Mouse (Mus musculus): ENCODE measurements around the gene Umad1. TPM values are rescaled to one million over a fixed set of nuclear protein-coding genes. Genes with fewer than 3 reads are reported as not detected.

Gene Umad1
- polyA plus RNA-seq, 2 experiments = 10.7 to 16.6 TPM

- Histone ChIP-seq H3K9me3 (ENCODE audit: control insufficient read depth, low read length) (no peaks in the 10 kb centered on the region), H3K4me1 (ENCODE audit: control insufficient read depth, insufficient read depth, low read length) (no peaks in the 10 kb centered on the region; the same call in 1 of the 2 replicates), H3K4me2 (replicated peaks; ENCODE audit: low read depth, low read length, severe bottlenecking) (no peak overlapping the region), H3K27ac (replicated peaks; ENCODE audit: low read depth, low read length) (no peak overlapping the region), H3K27me3 (ENCODE audit: control insufficient read depth, insufficient read depth, low read length) (no peaks in the 10 kb centered on the region), H3K4me3 (replicated peaks; ENCODE audit: low read length) (no peak overlapping the region), H3K36me3 (ENCODE audit: control insufficient read depth, insufficient read depth, low read length) (no peaks in the 10 kb centered on the region), H3K9ac (ENCODE audit: low read depth, low read length, severe bottlenecking) (no peak overlapping the region)
- 59% methylated on average over 10 of the region's 10 CpGs for WGBS
- DNase-seq (ENCODE audit: low spot score) (no peak), ATAC-seq (ENCODE audit: low FRiP score, low read depth) (no peak)
- TF ChIP-seq POLR2A (IDR thresholded peaks at IDR 0.05; ENCODE audit: borderline replicate concordance, extremely low read depth, insufficient read depth, insufficient read length) = no peak
Measured at GRCm38 (mm10) chr6:8467667-8468337, 208.7 kb downstream of the Umad1 start.

GRCm38 (mm10) chr6:8469918-8470317, 210.8 kb downstream of the Umad1 start:
- ATAC-seq (ENCODE audit: low FRiP score, low read depth) (no peak), DNase-seq (ENCODE audit: low spot score) (no peak)
- Histone ChIP-seq H3K27me3 (ENCODE audit: control insufficient read depth, insufficient read depth, low read length) (no peaks in the 10 kb centered on the region), H3K4me2 (replicated peaks; ENCODE audit: low read depth, low read length, severe bottlenecking) (no peak overlapping the region), H3K27ac (replicated peaks; ENCODE audit: low read depth, low read length) (no peak overlapping the region), H3K9me3 (ENCODE audit: control insufficient read depth, low read length) (no peaks in the 10 kb centered on the region), H3K4me3 (replicated peaks; ENCODE audit: low read length) (no peak overlapping the region), H3K9ac (ENCODE audit: low read depth, low read length, severe bottlenecking) (no peak overlapping the region), H3K36me3 (ENCODE audit: control insufficient read depth, insufficient read depth, low read length) (no peaks in the 10 kb centered on the region), H3K4me1 (ENCODE audit: control insufficient read depth, insufficient read depth, low read length) (no peaks in the 10 kb centered on the region; the same call in 1 of the 2 replicates)
- 87% methylated on average over 3 of the region's 3 CpGs for WGBS
- TF ChIP-seq POLR2A (IDR thresholded peaks at IDR 0.05; ENCODE audit: borderline replicate concordance, extremely low read depth, insufficient read depth, insufficient read length) = no peak

- WGBS = 85% methylated on average over 3 of the region's 3 CpGs
- Histone ChIP-seq H3K36me3 (ENCODE audit: control insufficient read depth, insufficient read depth, low read length) (no peaks in the 10 kb centered on the region), H3K9ac (ENCODE audit: low read depth, low read length, severe bottlenecking) (no peak overlapping the region), H3K4me2 (replicated peaks; ENCODE audit: low read depth, low read length, severe bottlenecking) (no peak overlapping the region), H3K4me3 (replicated peaks; ENCODE audit: low read length) (no peak overlapping the region), H3K27ac (replicated peaks; ENCODE audit: low read depth, low read length) (no peak overlapping the region), H3K4me1 (ENCODE audit: control insufficient read depth, insufficient read depth, low read length) (no peaks in the 10 kb centered on the region), H3K27me3 (ENCODE audit: control insufficient read depth, insufficient read depth, low read length) (no peaks in the 10 kb centered on the region), H3K9me3 (ENCODE audit: control insufficient read depth, low read length) (no peaks in the 10 kb centered on the region)
- TF ChIP-seq POLR2A (IDR thresholded peaks at IDR 0.05; ENCODE audit: borderline replicate concordance, extremely low read depth, insufficient read depth, insufficient read length) = no peak
- DNase-seq (ENCODE audit: low spot score) (no peak), ATAC-seq (ENCODE audit: low FRiP score, low read depth) (no peak)
Measured at GRCm38 (mm10) chr6:8472125-8472524, 213.0 kb downstream of the Umad1 start.

- WGBS = 59% methylated on average over 5 of the region's 5 CpGs
- TF ChIP-seq POLR2A (IDR thresholded peaks at IDR 0.05; ENCODE audit: borderline replicate concordance, extremely low read depth, insufficient read depth, insufficient read length) = no peak
- no peak for DNase-seq (ENCODE audit: low spot score)
- Histone ChIP-seq H3K4me3 (replicated peaks; ENCODE audit: low read length) (no peak overlapping the region), H3K4me2 (replicated peaks; ENCODE audit: low read depth, low read length, severe bottlenecking) (no peak overlapping the region), H3K9me3 (ENCODE audit: control insufficient read depth, low read length) (no peaks in the 10 kb centered on the region), H3K27ac (replicated peaks; ENCODE audit: low read depth, low read length) (no peak overlapping the region), H3K4me1 (ENCODE audit: control insufficient read depth, insufficient read depth, low read length) (no peaks in the 10 kb centered on the region), H3K36me3 (ENCODE audit: control insufficient read depth, insufficient read depth, low read length) (no peaks in the 10 kb centered on the region), H3K27me3 (ENCODE audit: control insufficient read depth, insufficient read depth, low read length) (no peaks in the 10 kb centered on the region), H3K9ac (ENCODE audit: low read depth, low read length, severe bottlenecking) (no peak overlapping the region)
- ATAC-seq (ENCODE audit: low FRiP score, low read depth) = no peak
Measured at GRCm38 (mm10) chr6:8472915-8473314, 213.8 kb downstream of the Umad1 start.

GRCm38 (mm10) chr6:8473498-8473897, 214.4 kb downstream of the Umad1 start:
- H3K27ac ChIP-seq (replicated peaks; ENCODE audit: low read depth, low read length) = no peak overlapping the region
- H3K27me3 ChIP-seq (ENCODE audit: control insufficient read depth, insufficient read depth, low read length) = no peaks in the 10 kb centered on the region
- H3K4me1 ChIP-seq (ENCODE audit: control insufficient read depth, insufficient read depth, low read length) = no peaks in the 10 kb centered on the region
- ATAC-seq (ENCODE audit: low FRiP score, low read depth) (no peak), DNase-seq (ENCODE audit: low spot score) (no peak)
- no peaks in the 10 kb centered on the region for H3K9me3 ChIP-seq (ENCODE audit: control insufficient read depth, low read length)
- no peak overlapping the region for H3K9ac ChIP-seq (ENCODE audit: low read depth, low read length, severe bottlenecking)
- WGBS = 60% methylated on average over 5 of the region's 5 CpGs
- H3K4me3 ChIP-seq (replicated peaks; ENCODE audit: low read length) = no peak overlapping the region
- TF ChIP-seq POLR2A (IDR thresholded peaks at IDR 0.05; ENCODE audit: borderline replicate concordance, extremely low read depth, insufficient read depth, insufficient read length) = no peak
- H3K4me2 ChIP-seq (replicated peaks; ENCODE audit: low read depth, low read length, severe bottlenecking) = no peak overlapping the region
- no peaks in the 10 kb centered on the region for H3K36me3 ChIP-seq (ENCODE audit: control insufficient read depth, insufficient read depth, low read length)
